In genomic region chr4:126309922-126310309, GRCm38 (mm10) we compare ENCODE assay signal across 8 mouse cellular contexts. TPM values are rescaled to one million over a fixed set of nuclear protein-coding genes. Genes with fewer than 3 reads are reported as not detected.
DNase-seq lines count a peak whose midpoint lies in the region; ATAC-seq lines count a peak whose summit lies in the region.

No protein-coding gene starts in this region.

- peak; percentile 91 for ATAC-seq in hindbrain, embryonic 12.5 days (ENCODE audit: low FRiP score)

- peak overlapping the region; percentile 22 for H3K4me3 ChIP-seq in hindbrain, embryonic 12.5 days

- H3K4me1 ChIP-seq in hindbrain, embryonic 12.5 days = peaks cover 11% of the 10 kb centered on the region

- DNase-seq in MN1 (ENCODE audit: low spot score) = peak; percentile 79
- DNase-seq in cerebellum, adult 9-10 months = peak; percentile 97
- peak; percentile 70 to 75 for DNase-seq in frontal cortex, postnatal 10 days (ENCODE audit: low spot score in 2 of 2)
- peak; percentile 83 to 91 for DNase-seq in layer of hippocampus, postnatal 14 days (ENCODE audit: low spot score in 2 of 2)
- DNase-seq in lung, postnatal 14 days = peak; percentile 92
- DNase-seq in retina, embryonic 14.5 days (ENCODE audit: low spot score) = peak; percentile 97
- peak; percentile 78 to 82 for DNase-seq in thymus, postnatal 36 days

- peak overlapping the region; percentile 49 for H3K4me2 ChIP-seq in hindbrain, embryonic 12.5 days (replicated peaks)

- 0 out of 2 replicates have a peak, but pooled peaks cover 7% of the 10 kb centered on the region for H3K27me3 ChIP-seq in hindbrain, embryonic 12.5 days

- WGBS in hindbrain, embryonic 12.5 days = 2% methylated on average over 7 of the region's 7 CpGs

- peak overlapping the region; percentile 43; the same call in 1 of the 2 replicates for H3K9ac ChIP-seq in hindbrain, embryonic 12.5 days

- peaks cover 8% of the 10 kb centered on the region; the same call in 1 of the 2 replicates for H3K36me3 ChIP-seq in hindbrain, embryonic 12.5 days

- H3K9me3 ChIP-seq in hindbrain, embryonic 12.5 days (replicated peaks) = no peaks in the 10 kb centered on the region

- no peak overlapping the region for H3K27ac ChIP-seq in hindbrain, embryonic 12.5 days

RNA-seq across cellular contexts. Expression of gene Adprhl2, which starts 11.6 kb away (rescaled TPM):
- 65.2 and 74.3 TPM in 2 replicates for polyA plus RNA-seq in hindbrain, embryonic 12.5 days (2016; fragmentation: Nextera tagmentation; extraction: Ambion mirVana)
- total RNA-seq in layer of hippocampus, postnatal 14 days (2021) = 10 to 100 TPM; 25.8 to 26.1 TPM

RNA-seq across cellular contexts. Expression of gene Tekt2, which starts 15.6 kb away (rescaled TPM):
- polyA plus RNA-seq in hindbrain, embryonic 12.5 days (2016; fragmentation: Nextera tagmentation; extraction: Ambion mirVana) = 6.3 and 6.7 TPM in 2 replicates
- total RNA-seq in layer of hippocampus, postnatal 14 days (2021) = 1 to 10 TPM; 1.9 to 2.2 TPM

RNA-seq across cellular contexts. Expression of gene Col8a2, which starts 23.3 kb away (rescaled TPM):
- 50.1 and 56.7 TPM in 2 replicates for polyA plus RNA-seq in hindbrain, embryonic 12.5 days (2016; fragmentation: Nextera tagmentation; extraction: Ambion mirVana)
- 1 to 10 TPM; 1.9 to 8.4 TPM for total RNA-seq in layer of hippocampus, postnatal 14 days (2021)

RNA-seq across cellular contexts. Expression of gene Trappc3, which starts 47.8 kb away (rescaled TPM):
- 109 and 113 TPM in 2 replicates for polyA plus RNA-seq in hindbrain, embryonic 12.5 days (2016; fragmentation: Nextera tagmentation; extraction: Ambion mirVana)
- total RNA-seq in layer of hippocampus, postnatal 14 days (2021) = 10 to 100 TPM; 83.9 to 88.2 TPM

RNA-seq across cellular contexts. Expression of gene Map7d1, which starts 53.8 kb away (rescaled TPM):
- polyA plus RNA-seq in hindbrain, embryonic 12.5 days (2016; fragmentation: Nextera tagmentation; extraction: Ambion mirVana) = 143 and 150 TPM in 2 replicates
- 100 to 1,000 TPM; 222 to 233 TPM for total RNA-seq in layer of hippocampus, postnatal 14 days (2021)
